Mouse (Mus musculus) midbrain, embryonic 13.5 days (tissue): ENCODE results near the gene Aldh2. TPM values are rescaled to one million over a fixed set of nuclear protein-coding genes. Genes with fewer than 3 reads are reported as not detected.
A peak's percentile ranks its signal among the peaks of the same experiment; 100 is the strongest.
"Not testable (repeated sequence)": the region's sequence is repeated elsewhere in the genome, so short reads cannot be mapped to it uniquely, and the experiment has no call there.

Experiments used
- ATAC-seq: fragments of 200-750 bp; cut with Nextera tagmentation; 2 replicates; pipeline ENCODE4 v1.8.0; 2017; ENCODE audit warnings: mild to moderate bottlenecking, moderate TSS enrichment, moderate library complexity
- H3K27ac ChIP-seq: fragments of 300-500 bp; sonication (generic); 2 replicates; pipeline ENCODE4 v1.5.1; 2015; ENCODE audit warnings: inconsistent platforms, mild to moderate bottlenecking, moderate library complexity
- H3K27me3 ChIP-seq: fragments of 300-500 bp; sonication (generic); 2 replicates; pipeline ENCODE4 v1.6.1; 2015; ENCODE audit warnings: mild to moderate bottlenecking, inconsistent platforms
- H3K36me3 ChIP-seq: fragments of 300-500 bp; sonication (generic); 2 replicates; pipeline ENCODE4 v1.6.1; 2015; ENCODE audit warnings: mild to moderate bottlenecking, inconsistent platforms
- H3K4me1 ChIP-seq: fragments of 300-500 bp; sonication (generic); replicated peaks from 2 replicates; pipeline ENCODE4 v1.6.1; 2015; ENCODE audit warnings: inconsistent platforms
- H3K4me2 ChIP-seq: fragments of 300-500 bp; sonication (generic); replicated peaks from 2 replicates; pipeline ENCODE4 v1.6.1; 2015; ENCODE audit warnings: moderate library complexity, mild to moderate bottlenecking, inconsistent platforms
- H3K4me3 ChIP-seq: fragments of 300-500 bp; sonication (generic); replicated peaks from 2 replicates; pipeline ENCODE4 v1.5.1; 2015; ENCODE audit warnings: mild to moderate bottlenecking, inconsistent platforms
- H3K9ac ChIP-seq: fragments of 300-500 bp; sonication (generic); replicated peaks from 2 replicates; pipeline ENCODE4 v1.6.1; 2015; ENCODE audit warnings: mild to moderate bottlenecking, inconsistent platforms
- H3K9me3 ChIP-seq: fragments of 300-500 bp; sonication (generic); 2 replicates; pipeline ENCODE4 v1.6.1; 2016; ENCODE audit warnings: mild to moderate bottlenecking, inconsistent platforms
- WGBS: fragments of 180-500 bp; shearing (Covaris S2); methylation state at CpG from one replicate; pipeline ENCODE4 v1.1.7; 2015; 5-methylcytosine and 5-hydroxymethylcytosine counted together
- polyA plus RNA-seq: library from polyadenylated mRNA; unstranded; fragments of >200 nt; fragmentation: Nextera tagmentation; extraction: Ambion mirVana; gene quantifications from 2 replicates; pipeline ENCODE4 v1.2.1, GENCODE M21; 2015

The Aldh2 gene
- 91.9 and 92.3 TPM in 2 replicates for polyA plus RNA-seq

GRCm38 (mm10) chr5:121593451-121594401, at the start of gene Aldh2:
Gene Aldh2, minus strand, starts transcription at chr5:121593824.
- Histone ChIP-seq H3K4me1 (peaks cover 21% of the 10 kb centered on the region), H3K9me3 (no peaks in the 10 kb centered on the region), H3K27me3 (peaks cover 8% of the 10 kb centered on the region), H3K27ac (peak within 1 kb of the TSS; percentile 49), H3K9ac (peak within 1 kb of the TSS; percentile 76), H3K36me3 (no peaks in the 10 kb centered on the region), H3K4me3 (peak within 1 kb of the TSS; percentile 65), H3K4me2 (peak within 1 kb of the TSS; percentile 98)
- 2% methylated on average over 47 of the region's 47 CpGs for whole genome bisulfite sequencing
- peak; percentile 86 for ATAC-seq

- WGBS: 92% methylated on average over 9 of the region's 9 CpGs
- H3K9me3 ChIP-seq: no peaks in the 10 kb centered on the region
- H3K4me1 ChIP-seq: no peaks in the 10 kb centered on the region
- ATAC-seq: no peak
- no peak overlapping the region for H3K4me2 ChIP-seq
- no peak overlapping the region for H3K4me3 ChIP-seq
- H3K27me3 ChIP-seq: no peaks in the 10 kb centered on the region
- H3K9ac ChIP-seq: no peak overlapping the region
- no peak overlapping the region for H3K27ac ChIP-seq
- H3K36me3 ChIP-seq: no peaks in the 10 kb centered on the region
These were observed 46.0 kb upstream of the Aldh2 start for GRCm38 (mm10) chr5:121639601-121640000.

GRCm38 (mm10) chr5:121637296-121637695, 43.7 kb upstream of the Aldh2 start:
- H3K27me3 ChIP-seq: no peaks in the 10 kb centered on the region
- no peak overlapping the region for H3K4me2 ChIP-seq
- H3K4me3 ChIP-seq: no peak overlapping the region
- WGBS: 86% methylated on average over 6 of the region's 6 CpGs
- no peaks in the 10 kb centered on the region for H3K9me3 ChIP-seq
- H3K4me1 ChIP-seq: peaks cover 9% of the 10 kb centered on the region
- no peaks in the 10 kb centered on the region for H3K36me3 ChIP-seq
- H3K27ac ChIP-seq: no peak overlapping the region
- H3K9ac ChIP-seq: no peak overlapping the region
- ATAC-seq: no peak

GRCm38 (mm10) chr5:121634668-121635067, 41.0 kb upstream of the Aldh2 start:
- H3K27ac ChIP-seq: no peak overlapping the region
- no peak overlapping the region for H3K4me2 ChIP-seq
- no peak overlapping the region for H3K9ac ChIP-seq
- 93% methylated on average over 5 of the region's 5 CpGs for WGBS
- ATAC-seq: no peak
- H3K9me3 ChIP-seq: no peaks in the 10 kb centered on the region
- no peaks in the 10 kb centered on the region for H3K27me3 ChIP-seq
- H3K36me3 ChIP-seq: no peaks in the 10 kb centered on the region
- H3K4me3 ChIP-seq: no peak overlapping the region
- H3K4me1 ChIP-seq: peaks cover 9% of the 10 kb centered on the region

- no peak for ATAC-seq
- H3K9ac ChIP-seq: no peak overlapping the region
- no peak overlapping the region for H3K4me2 ChIP-seq
- H3K4me1 ChIP-seq: peaks cover 9% of the 10 kb centered on the region
- H3K27me3 ChIP-seq: no peaks in the 10 kb centered on the region
- H3K4me3 ChIP-seq: no peak overlapping the region
- peak overlapping the region; percentile 35; the same call in 1 of the 2 replicates for H3K27ac ChIP-seq
- 30% methylated on average over 3 of the region's 3 CpGs for WGBS
- H3K9me3 ChIP-seq: no peaks in the 10 kb centered on the region
- no peaks in the 10 kb centered on the region for H3K36me3 ChIP-seq
These were observed 39.2 kb upstream of the Aldh2 start for GRCm38 (mm10) chr5:121632804-121633203.

GRCm38 (mm10) chr5:121631106-121631647, 37.6 kb upstream of the Aldh2 start:
- not testable (repeated sequence) for H3K4me2 ChIP-seq, ATAC-seq, H3K27me3 ChIP-seq, H3K9me3 ChIP-seq, H3K4me1 ChIP-seq, H3K9ac ChIP-seq, H3K4me3 ChIP-seq, H3K36me3 ChIP-seq, H3K27ac ChIP-seq
- WGBS: 70% methylated on average over 9 of the region's 9 CpGs

- H3K36me3 ChIP-seq: no peaks in the 10 kb centered on the region
- no peak overlapping the region for H3K4me3 ChIP-seq
- H3K9me3 ChIP-seq: no peaks in the 10 kb centered on the region
- no peak overlapping the region for H3K27ac ChIP-seq
- no peak overlapping the region for H3K9ac ChIP-seq
- WGBS: 0% methylated on average over 1 of the region's 1 CpGs
- ATAC-seq: no peak
- H3K4me2 ChIP-seq: no peak overlapping the region
- peaks cover 7% of the 10 kb centered on the region for H3K4me1 ChIP-seq
- no peaks in the 10 kb centered on the region for H3K27me3 ChIP-seq
These were observed 34.2 kb upstream of the Aldh2 start for GRCm38 (mm10) chr5:121627871-121628270.

- Histone ChIP-seq H3K4me1 (peaks cover 14% of the 10 kb centered on the region), H3K36me3 (no peaks in the 10 kb centered on the region), H3K9me3 (no peaks in the 10 kb centered on the region), H3K4me3 (no peak overlapping the region), H3K4me2 (no peak overlapping the region), H3K27me3 (no peaks in the 10 kb centered on the region), H3K27ac (no peak overlapping the region), H3K9ac (no peak overlapping the region)
- ATAC-seq: no peak
- WGBS: 93% methylated on average over 3 of the region's 3 CpGs
These were observed 29.6 kb upstream of the Aldh2 start for GRCm38 (mm10) chr5:121623241-121623640.

- no peaks in the 10 kb centered on the region for H3K9me3 ChIP-seq
- no peak overlapping the region for H3K27ac ChIP-seq
- H3K4me3 ChIP-seq: no peak overlapping the region
- no peaks in the 10 kb centered on the region for H3K36me3 ChIP-seq
- no peak overlapping the region for H3K9ac ChIP-seq
- H3K4me2 ChIP-seq: no peak overlapping the region
- WGBS: 97% methylated on average over 5 of the region's 5 CpGs
- peaks cover 19% of the 10 kb centered on the region for H3K4me1 ChIP-seq
- H3K27me3 ChIP-seq: no peaks in the 10 kb centered on the region
- ATAC-seq: no peak
These were observed 27.5 kb upstream of the Aldh2 start for GRCm38 (mm10) chr5:121621102-121621501.

GRCm38 (mm10) chr5:121618592-121619513, 25.2 kb upstream of the Aldh2 start, which contains the start of gene Acad12:
Gene Acad12, minus strand, starts transcription at chr5:121618938.
- Histone ChIP-seq H3K4me1 (peaks cover 19% of the 10 kb centered on the region), H3K27ac (peak within 1 kb of the TSS; percentile 67), H3K4me3 (peak within 1 kb of the TSS; percentile 75), H3K27me3 (no peaks in the 10 kb centered on the region), H3K36me3 (no peaks in the 10 kb centered on the region), H3K9me3 (no peaks in the 10 kb centered on the region), H3K9ac (peak within 1 kb of the TSS; percentile 85), H3K4me2 (peak within 1 kb of the TSS; percentile 64)
- ATAC-seq: peak; percentile 86
- 1% methylated on average over 58 of the region's 58 CpGs for WGBS

- H3K36me3 ChIP-seq, H3K27me3 ChIP-seq, H3K9ac ChIP-seq, H3K4me2 ChIP-seq, H3K4me3 ChIP-seq, H3K27ac ChIP-seq, ATAC-seq, H3K9me3 ChIP-seq: not testable (repeated sequence)
- peaks cover 13% of the 10 kb centered on the region for H3K4me1 ChIP-seq
- 87% methylated on average over 3 of the region's 3 CpGs for WGBS
These were observed 21.3 kb upstream of the Aldh2 start for GRCm38 (mm10) chr5:121614921-121615320.
